Mouse (Mus musculus) erythroblast, embryonic 14.5 days (primary cell): ENCODE measurements around the gene Scnn1a.

Experiments used
- GATA1 ChIP-seq: IDR thresholded peaks from 2 replicates; pipeline ENCODE4 v1.6.1; 2012; ENCODE audit warnings: low read length, inconsistent platforms, mixed read lengths
- TAL1 ChIP-seq: IDR thresholded peaks from 3 replicates; pipeline ENCODE4 v1.6.1; 2012; ENCODE audit warnings: low read length, inconsistent platforms, mixed read lengths

DNA sequence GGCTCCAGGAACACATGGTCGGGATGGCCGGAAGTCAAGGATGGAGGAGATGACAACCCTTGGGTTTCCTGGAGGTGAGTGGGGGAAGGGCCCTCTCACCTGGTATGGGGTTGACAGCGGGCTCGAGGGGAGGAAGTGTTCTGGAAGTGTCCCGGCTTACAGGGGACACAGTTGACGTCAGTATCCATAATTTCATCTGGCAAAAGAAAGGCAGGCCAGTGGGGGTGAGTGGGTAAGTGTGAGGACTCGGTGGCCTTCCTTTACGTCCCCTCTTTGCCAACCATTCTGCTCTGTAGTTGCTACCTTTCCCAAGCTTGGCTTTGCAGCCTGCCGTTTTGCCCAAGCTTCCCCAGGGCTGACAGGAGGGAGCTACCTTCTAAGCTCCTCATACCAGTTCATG, 8.3 kb upstream of the Scnn1a start:
- no peak for TF ChIP-seq TAL1
- TF ChIP-seq GATA1: no peak
